Mouse (Mus musculus): ENCODE data around the gene Ube2e3.

Gene Ube2e3

GRCm38 (mm10) chr2:78882743-78883433 lies 15.0 kb downstream of the Ube2e3 start:
- DNase-seq = no peak

GRCm38 (mm10) chr2:78886446-78886845 lies 18.5 kb downstream of the Ube2e3 start:
- no peak for DNase-seq

GRCm38 (mm10) chr2:78888190-78888589 lies 20.3 kb downstream of the Ube2e3 start:
- DNase-seq = no peak

GRCm38 (mm10) chr2:78895216-78895615 lies 27.3 kb downstream of the Ube2e3 start:
- DNase-seq = no peak

DNA sequence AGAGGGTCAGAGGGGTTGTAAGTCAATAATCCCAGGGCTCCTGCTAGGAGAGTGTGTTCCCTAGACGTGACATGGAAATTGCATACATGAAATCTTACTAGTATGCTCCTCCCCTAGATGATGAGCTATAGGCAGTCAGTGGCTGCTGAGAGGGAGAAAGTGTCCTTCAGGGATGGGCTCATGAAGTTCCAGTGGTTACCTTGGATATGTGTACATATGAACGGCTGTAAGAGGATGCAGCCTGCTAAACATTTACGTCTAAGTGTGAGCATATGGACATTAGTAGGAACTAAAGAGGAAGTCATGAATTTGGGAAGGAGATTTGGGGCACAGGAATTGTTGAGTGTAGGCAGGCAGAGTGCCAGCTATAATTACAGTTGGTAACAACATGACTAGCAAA lies 38.0 kb downstream of the Ube2e3 start:
- DNase-seq = no peak

DNA sequence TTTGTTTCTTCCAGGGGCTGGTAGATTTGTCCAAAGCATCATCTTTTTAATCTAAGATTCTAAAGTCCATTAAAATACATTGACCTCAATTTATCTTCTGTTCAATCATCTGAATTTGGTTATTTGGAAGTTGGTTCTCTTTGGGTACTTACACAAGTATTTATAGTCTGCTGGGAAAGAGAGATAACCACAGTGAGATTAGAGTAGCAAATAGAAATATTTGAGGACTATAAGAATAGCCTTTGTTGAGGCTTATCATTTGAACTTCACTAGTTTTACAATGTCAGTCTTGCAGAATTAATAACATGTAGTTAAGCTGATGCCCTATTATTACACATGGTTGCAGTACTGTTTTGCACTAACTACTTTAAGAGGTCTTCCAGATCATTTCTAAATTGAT lies 43.6 kb downstream of the Ube2e3 start:
- DNase-seq = no peak

DNA sequence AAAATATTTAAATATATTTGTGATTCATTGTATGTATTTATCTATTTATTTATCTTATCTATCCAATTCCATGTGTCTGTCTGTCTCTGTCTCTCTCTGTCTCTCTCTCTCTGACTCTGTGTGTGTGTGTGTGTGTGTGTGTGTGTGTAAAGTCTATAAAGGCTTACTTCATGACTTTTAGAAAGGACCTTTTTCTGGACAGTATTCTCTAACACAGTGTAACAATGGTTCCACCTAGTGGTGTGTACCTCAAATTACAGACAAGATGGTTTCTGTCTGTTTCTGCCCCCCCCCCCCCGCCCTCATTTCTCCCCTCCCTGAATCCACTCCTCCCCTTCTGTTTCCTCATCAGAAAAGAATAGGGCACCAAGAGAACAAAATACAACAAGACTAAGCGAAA lies 46.9 kb downstream of the Ube2e3 start:
- DNase-seq = no peak

DNA sequence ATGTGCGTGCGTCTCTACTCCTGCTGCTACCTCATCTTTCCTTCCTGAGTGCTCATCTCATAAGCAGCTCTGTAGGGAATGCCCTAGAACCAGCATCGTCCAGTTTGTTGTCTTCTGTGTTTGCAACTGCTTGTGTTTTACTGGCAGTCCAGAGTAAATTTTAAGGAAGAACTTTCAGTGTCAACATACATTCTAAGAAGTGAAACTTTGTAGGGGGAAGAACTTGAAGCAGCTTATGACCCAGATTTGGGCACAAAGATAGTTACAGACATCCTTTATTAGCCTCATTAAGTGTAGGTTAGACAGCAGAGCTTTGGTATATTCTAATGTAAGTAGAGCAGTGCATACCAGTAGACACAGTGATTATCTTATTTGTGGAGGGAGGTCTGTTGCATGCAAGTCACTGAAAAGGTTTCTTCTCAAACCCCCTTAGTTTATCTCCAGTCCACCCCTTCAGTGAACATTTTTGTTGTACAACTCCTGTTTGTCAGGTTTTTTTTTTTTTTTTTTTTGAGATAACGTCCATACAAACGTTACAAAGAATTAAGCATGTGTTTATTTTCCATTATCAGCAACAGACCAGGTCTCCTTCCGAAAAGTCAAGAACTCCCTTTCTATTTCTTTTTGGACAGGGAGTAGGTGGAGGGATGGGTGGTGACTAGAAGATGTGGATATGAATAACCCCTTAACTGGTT lies 55.2 kb downstream of the Ube2e3 start:
- no peak for DNase-seq

DNA sequence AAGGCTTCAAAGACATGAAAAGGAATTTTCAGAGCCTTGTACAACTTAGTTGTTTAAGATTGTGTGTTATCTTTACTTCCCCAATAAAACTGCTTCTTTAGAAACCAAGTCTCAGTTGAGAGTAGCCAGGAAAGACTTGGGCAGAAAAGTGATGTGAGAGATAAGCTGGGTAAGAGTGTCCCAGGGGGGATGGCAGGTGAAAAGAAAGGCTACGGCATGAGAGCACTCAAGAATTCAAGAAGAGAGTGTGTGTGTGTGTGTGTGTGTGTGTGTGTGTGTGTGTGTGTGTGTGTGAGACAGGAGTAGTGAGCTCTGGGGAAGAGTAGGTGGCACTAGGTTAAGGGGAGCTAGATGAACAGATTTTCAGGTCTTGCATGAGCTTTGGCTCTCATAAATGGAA lies 57.9 kb downstream of the Ube2e3 start:
- DNase-seq = no peak

GRCm38 (mm10) chr2:78927625-78928024 lies 59.7 kb downstream of the Ube2e3 start:
- no peak for DNase-seq

- DNase-seq = no peak
These were observed 60.2 kb downstream of the Ube2e3 start for GRCm38 (mm10) chr2:78928080-78928479.

GRCm38 (mm10) chr2:78931358-78931757 lies 63.4 kb downstream of the Ube2e3 start:
- DNase-seq = no peak

GRCm38 (mm10) chr2:78959451-78959850 lies 91.5 kb downstream of the Ube2e3 start:
- peak; percentile 11 for DNase-seq

- no peak for DNase-seq
These were observed 92.4 kb downstream of the Ube2e3 start for GRCm38 (mm10) chr2:78960288-78960687.

- DNase-seq = no peak
These were observed 93.1 kb downstream of the Ube2e3 start for GRCm38 (mm10) chr2:78961023-78961422.

DNA sequence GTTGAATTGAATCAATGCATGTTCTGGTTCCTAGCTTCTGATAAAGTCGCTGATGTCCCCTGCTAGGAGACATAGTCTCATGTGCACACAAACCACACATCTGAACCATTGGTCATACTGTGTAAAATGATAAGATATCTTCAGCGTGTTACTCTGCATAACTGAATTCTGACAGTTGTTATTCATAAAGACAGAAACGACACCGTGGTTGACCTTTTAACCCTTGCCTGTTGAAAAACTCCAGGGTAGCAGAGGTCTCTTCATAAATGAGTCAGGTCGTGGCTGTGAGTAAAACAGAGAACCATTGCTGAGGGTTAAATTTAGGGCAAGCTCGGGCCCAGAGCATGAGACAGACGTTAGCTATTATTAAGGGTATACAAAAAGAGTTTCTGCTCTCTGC lies 93.7 kb downstream of the Ube2e3 start:
- DNase-seq = no peak

GRCm38 (mm10) chr2:78964995-78965394 lies 97.1 kb downstream of the Ube2e3 start:
- DNase-seq = no peak

DNA sequence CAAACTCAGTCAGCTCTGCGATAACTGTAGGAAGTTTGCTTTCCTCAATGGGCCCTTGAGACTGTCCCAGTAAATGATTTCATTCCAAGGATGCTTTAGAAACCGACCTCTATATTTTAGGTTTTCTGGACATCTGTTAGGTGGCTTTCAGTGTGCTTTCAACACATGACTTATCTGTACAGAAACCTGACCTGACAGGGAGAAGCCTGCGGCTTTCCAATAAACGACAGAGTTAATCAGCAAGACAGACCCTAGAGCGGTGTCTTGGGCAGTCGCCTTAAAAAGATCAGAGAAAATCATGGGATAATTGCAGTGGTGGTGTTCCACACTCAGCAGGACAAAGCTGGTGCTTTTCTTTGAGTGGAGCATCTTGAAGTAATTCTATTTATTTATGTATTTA lies 97.5 kb downstream of the Ube2e3 start:
- DNase-seq = no peak

DNA sequence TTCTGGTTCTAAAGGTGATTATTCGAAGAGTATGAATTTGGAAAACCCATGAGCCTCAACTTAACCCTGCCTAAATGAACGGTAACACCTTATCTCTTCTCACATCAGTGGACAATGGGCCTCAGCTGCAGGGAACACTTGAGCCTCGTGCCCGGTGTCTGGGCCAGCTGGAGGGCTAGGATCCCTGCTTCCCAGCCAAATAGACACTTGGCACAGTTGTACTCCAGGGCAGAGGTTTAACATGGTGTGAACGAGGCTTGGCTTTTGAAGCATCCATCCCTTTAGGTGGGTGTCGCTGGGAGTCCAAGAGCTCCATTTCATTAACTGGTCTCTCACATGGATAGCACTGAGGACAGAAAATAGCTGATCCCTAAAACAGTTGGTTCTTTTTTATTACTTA lies 102.2 kb downstream of the Ube2e3 start:
- DNase-seq = no peak
